Mouse (Mus musculus) urinary bladder, postnatal 10 days (tissue): ENCODE data around the gene Gse1.

Experiments
- DNase-seq: peaks from one replicate; pipeline ENCODE4 v3.0.0; 2022; ENCODE audit warnings: low spot score

Gse1 gene

DNA sequence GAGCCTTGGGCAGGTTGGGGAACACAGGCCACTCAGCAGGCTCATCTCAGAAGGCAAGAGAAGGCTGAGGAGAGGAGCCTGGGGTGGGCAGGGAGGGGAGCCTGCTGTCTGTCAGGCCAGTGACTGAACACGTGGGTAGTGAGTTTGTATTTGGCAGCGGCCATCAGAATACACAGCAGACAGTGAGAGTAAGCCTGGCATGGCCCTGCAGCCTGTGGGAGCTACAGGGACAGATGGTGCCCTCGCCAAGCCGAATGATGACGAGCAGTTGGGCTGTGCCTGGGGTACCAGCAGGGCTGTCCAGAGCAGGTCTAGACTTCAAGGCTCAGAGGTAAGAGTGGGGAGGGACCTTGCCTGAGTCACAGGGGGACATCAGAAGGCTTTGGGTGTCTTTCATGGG lies 399.0 kb downstream of the Gse1 start:
- no peak for DNase-seq

DNA sequence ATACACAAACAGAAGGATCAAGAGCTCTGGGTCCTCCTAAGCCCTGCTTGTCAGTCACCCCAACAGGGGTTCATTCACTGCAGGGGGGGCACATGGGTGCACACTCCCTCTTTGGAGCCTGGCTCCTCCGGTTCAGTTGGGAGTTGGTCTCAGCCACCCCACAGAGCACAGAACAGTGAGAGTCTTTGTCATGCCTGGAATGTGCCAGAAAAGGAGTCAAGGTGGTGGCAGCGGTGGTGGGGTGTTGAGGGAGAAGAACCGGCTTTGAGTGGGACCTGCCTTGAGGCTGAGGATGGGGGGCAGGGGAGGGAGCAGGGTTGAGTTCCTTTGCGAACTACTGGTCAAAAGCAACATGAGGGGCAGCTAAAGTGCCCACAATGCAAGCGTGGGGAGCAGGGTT lies 401.8 kb downstream of the Gse1 start:
- no peak for DNase-seq

DNA sequence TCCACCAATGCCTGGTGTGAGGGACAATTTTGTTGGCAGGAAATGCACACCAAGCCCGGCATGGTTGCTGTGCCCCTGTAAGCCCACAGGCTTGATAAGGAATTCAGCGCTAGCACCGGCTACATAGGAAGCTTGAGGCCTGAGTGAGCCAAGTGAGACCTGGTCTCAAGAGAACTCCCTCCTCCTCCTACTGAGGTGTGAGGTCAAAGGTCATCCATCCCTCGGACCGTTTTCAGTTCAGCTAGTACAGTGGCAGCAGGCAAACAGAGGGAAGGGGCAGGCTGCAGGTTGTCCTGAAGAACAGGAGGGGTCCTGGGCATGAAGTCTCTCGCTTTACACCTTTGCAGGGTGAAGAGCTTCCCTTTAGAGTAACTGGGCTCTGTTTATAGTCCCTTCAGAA lies 402.6 kb downstream of the Gse1 start:
- no peak for DNase-seq
